In genomic region chr17:80105348-80105978, GRCm38 (mm10) we compare ENCODE assay signal across 23 mouse cellular contexts.
"Had no signal": no experiment of that assay in that cellular context is flagged by ENCODE, and none has a peak within 500 bp of the region (broad histone marks: within the 10 kb centered on the region; RNA-seq: fewer than 3 reads in every experiment).

No protein-coding gene starts in this region.

- DNase-seq: gastrocnemius, postnatal 14 days; heart, adult 2 months; heart, postnatal 10 days; heart, postnatal 4 days; kidney, adult 18-20 months; kidney, adult 8-10 months; kidney, postnatal 10 days; kidney, postnatal 25 days; kidney, postnatal 4 days; left cerebral cortex, postnatal 4 days had no signal

- H3K27me3 ChIP-seq: hindbrain, embryonic 12.5 days; intestine, embryonic 15.5 days; limb, embryonic 13.5 days; limb, embryonic 15.5 days had no signal

- H3K9ac ChIP-seq: hindbrain, embryonic 12.5 days; hindbrain, embryonic 14.5 days; intestine, embryonic 15.5 days; limb, embryonic 13.5 days; limb, embryonic 15.5 days; liver, embryonic 12.5 days; liver, embryonic 14.5 days had no signal

- ATAC-seq: hindbrain, embryonic 16.5 days; intestine, embryonic 15.5 days; intestine, postnatal 0 days; liver, embryonic 12.5 days had no signal

- H3K4me3 ChIP-seq: heart, adult 2 months; hindbrain, embryonic 10.5 days; hindbrain, embryonic 12.5 days; intestine, embryonic 15.5 days; layer of hippocampus, adult 2 months; left cerebral cortex, adult 2 months; limb, embryonic 13.5 days; limb, embryonic 15.5 days; liver, embryonic 12.5 days had no signal

- H3K4me1 ChIP-seq: hindbrain, embryonic 10.5 days; hindbrain, embryonic 12.5 days; intestine, embryonic 15.5 days; limb, embryonic 13.5 days; limb, embryonic 15.5 days; liver, embryonic 12.5 days had no signal

- H3K27ac ChIP-seq: heart, adult 2 months; hindbrain, embryonic 10.5 days; hindbrain, embryonic 12.5 days; hindbrain, embryonic 14.5 days; intestine, embryonic 15.5 days; layer of hippocampus, adult 2 months; left cerebral cortex, adult 2 months; limb, embryonic 13.5 days; limb, embryonic 15.5 days; liver, embryonic 12.5 days; liver, embryonic 14.5 days had no signal

- H3K9me3 ChIP-seq: intestine, embryonic 15.5 days; limb, embryonic 15.5 days; liver, embryonic 12.5 days had no signal

- H3K4me2 ChIP-seq: heart, embryonic 11.5 days; hindbrain, embryonic 12.5 days; hindbrain, embryonic 14.5 days; intestine, embryonic 15.5 days; limb, embryonic 13.5 days; limb, embryonic 15.5 days; liver, embryonic 12.5 days had no signal

- H3K36me3 ChIP-seq: hindbrain, embryonic 10.5 days; hindbrain, embryonic 12.5 days; intestine, embryonic 15.5 days; limb, embryonic 13.5 days; limb, embryonic 15.5 days; liver, embryonic 12.5 days had no signal
